Mouse (Mus musculus) embryonic fibroblast, embryonic 13.5 days (primary cell): ENCODE measurements around the gene Itpr1. TPM values are rescaled to one million over a fixed set of nuclear protein-coding genes. Genes with fewer than 3 reads are reported as not detected.

Experiments used
- H3K27ac ChIP-seq: 2 replicates; pipeline ENCODE4 v1.5.1; 2012; ENCODE audit warnings: low read length, control low read depth, inconsistent platforms; ENCODE audit not compliant: insufficient read depth
- H3K4me1 ChIP-seq: 2 replicates; pipeline ENCODE4 v1.6.1; 2011; ENCODE audit warnings: low read length; ENCODE audit not compliant: control insufficient read depth, insufficient read depth
- H3K4me3 ChIP-seq: 2 replicates; pipeline ENCODE4 v1.5.1; 2011; ENCODE audit warnings: mild to moderate bottlenecking, control low read depth, low read length; ENCODE audit not compliant: insufficient read depth
- CTCF ChIP-seq: IDR thresholded peaks from 2 replicates; pipeline ENCODE4 v1.5.1; 2011; ENCODE audit warnings: mild to moderate bottlenecking, control low read depth, low read length, moderate library complexity, borderline replicate concordance; ENCODE audit not compliant: insufficient read depth
- POLR2A ChIP-seq: IDR thresholded peaks from 2 replicates; pipeline ENCODE4 v1.6.1; 2011; ENCODE audit warnings: low read depth, mild to moderate bottlenecking, control low read depth, low read length, moderate library complexity
- polyA plus RNA-seq: library from polyadenylated mRNA; stranded (reverse); fragments of >200 nt; gene quantifications from 2 replicates; pipeline ENCODE4 v1.2.4, GENCODE M21; 2011; ENCODE audit warnings: low read depth; ENCODE audit not compliant: missing spikeins, insufficient read length

Gene Itpr1
- polyA plus RNA-seq, 1 experiment, result 38.0 TPM

DNA sequence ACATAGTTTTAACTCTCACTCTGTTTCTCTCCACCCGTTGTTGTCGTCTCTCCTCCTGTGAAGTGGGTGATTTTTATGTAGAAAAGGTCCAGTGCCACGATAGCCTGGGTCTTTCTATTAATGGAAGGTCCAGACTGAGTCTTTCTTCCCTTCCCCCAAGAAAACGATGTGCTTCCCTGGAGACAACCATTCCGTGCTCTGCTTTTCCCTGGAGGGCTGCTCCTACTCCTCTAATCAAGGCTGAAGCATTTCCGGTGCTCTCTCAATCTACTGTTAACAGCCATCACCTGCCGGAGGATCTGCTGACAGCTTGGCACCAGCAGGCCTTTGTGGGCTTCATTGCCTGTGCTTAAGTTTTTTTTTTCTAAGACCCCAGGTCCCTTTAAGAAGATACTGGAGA, 60.6 kb downstream of the Itpr1 start:
- Histone ChIP-seq H3K4me1 (no peaks in the 10 kb centered on the region), H3K27ac (no peak overlapping the region), H3K4me3 (no peak overlapping the region)
- TF ChIP-seq CTCF (no peak), POLR2A (no peak)

DNA sequence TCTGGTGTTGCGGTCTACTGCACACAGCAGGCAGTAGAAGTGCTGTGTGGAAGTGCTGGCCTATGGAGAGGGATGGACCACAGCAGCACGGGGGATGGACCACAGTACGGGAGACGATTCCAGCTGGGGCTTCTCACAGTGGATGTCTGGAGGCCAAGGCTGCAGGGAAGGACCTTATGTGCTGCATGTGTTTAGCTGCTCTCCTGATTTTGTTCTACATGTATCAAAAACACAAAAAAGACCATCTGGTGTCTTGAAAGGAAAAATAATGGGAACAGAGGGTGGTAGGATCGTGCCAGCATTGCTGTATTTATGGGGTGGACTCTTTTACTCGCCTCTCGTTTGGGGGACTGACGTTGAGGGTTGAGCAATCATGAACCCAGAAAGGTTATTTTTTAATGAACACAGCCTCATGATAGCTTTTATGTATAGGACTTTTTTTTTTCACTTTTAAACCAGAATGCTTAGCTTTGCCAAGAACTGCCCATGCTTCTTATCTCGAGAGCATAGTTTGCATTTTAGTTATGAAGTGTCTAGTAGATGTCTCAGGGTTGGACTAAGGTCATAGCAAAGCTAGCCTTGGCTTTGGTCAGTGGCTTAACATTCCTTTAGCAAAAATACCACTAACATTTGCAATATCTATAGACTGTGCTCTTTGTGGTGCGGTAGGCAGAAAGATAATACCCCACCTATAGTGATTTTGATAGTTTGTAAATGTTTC, 61.6 kb downstream of the Itpr1 start:
- Histone ChIP-seq H3K4me3 (no peak overlapping the region), H3K27ac (no peak overlapping the region)
- no peak for TF ChIP-seq CTCF
- no peak for TF ChIP-seq POLR2A

DNA sequence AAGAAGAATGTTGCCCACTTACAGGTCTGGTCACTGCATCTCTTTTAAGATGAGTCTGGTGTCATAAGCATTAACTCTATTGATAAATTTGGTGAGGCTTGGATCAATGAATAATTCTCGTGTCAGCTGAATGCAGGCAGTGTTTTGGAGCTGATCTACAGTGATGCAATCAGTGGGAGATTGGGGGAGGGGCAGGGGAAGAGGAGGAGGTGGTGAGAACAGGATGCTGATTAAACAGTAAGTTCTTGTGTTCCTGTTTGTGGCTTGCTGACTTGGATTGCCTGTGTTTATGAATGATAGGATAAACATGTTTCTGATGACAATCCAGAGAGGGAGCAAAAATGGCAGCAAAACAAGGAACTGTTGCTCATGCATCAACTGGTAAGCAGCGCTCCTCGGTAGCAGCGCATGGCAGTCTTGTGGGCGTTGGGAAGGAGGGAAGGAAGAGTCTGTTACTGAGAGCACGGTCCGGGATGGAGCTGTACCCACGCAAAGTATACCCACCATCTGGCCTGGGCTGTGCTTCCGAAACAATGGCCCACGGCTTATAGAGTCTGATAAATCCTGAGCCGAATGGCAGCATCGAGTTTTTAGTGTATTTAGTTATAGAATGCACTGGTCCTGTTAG, 64.1 kb downstream of the Itpr1 start:
- no peak for TF ChIP-seq POLR2A
- TF ChIP-seq CTCF, result no peak
- no peak overlapping the region for H3K4me3 ChIP-seq
- H3K4me1 ChIP-seq, result no peaks in the 10 kb centered on the region
- H3K27ac ChIP-seq, result no peak overlapping the region

More for the DNA sequence above, 61.6 kb downstream of the Itpr1 start:
- H3K4me1 ChIP-seq, result no peaks in the 10 kb centered on the region

DNA sequence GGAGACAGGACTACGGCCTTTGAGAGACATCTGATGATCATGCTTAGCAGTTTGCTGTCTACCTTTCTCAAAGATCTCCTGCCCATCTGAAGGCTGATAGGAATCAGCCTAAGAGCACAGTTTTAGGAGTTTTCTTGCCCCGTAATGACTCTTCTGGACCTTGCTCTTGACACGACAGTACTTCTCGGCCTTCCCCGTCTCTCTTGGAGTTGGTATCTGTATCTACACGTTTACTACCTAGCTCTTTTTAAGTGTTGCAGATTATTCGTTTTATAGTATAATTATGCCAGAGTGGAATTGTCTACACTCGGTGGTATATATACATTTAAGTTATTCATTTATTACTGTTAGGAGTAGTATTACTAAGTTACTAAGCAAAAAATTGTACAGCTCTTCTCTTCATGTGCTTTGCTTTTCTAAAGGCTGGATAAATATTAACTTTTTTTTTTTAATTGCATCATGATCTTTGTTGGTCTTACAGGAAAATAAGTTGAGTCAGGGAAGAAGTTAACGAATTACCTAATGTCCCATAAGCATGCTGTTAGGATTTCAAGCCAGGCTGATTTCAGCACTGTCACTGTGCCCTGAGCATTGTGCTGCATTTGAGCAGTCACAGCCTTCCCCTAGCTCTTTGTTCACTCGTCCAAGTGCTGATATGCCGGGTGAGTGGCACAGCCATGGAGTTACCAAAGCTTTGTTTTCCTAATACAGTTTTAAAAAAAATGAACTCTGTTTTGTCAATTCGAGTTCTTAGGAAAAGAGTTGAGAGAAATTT, 64.9 kb downstream of the Itpr1 start:
- Histone ChIP-seq H3K27ac (no peak overlapping the region), H3K4me1 (no peaks in the 10 kb centered on the region), H3K4me3 (no peak overlapping the region)
- TF ChIP-seq POLR2A (no peak), CTCF (no peak)

DNA sequence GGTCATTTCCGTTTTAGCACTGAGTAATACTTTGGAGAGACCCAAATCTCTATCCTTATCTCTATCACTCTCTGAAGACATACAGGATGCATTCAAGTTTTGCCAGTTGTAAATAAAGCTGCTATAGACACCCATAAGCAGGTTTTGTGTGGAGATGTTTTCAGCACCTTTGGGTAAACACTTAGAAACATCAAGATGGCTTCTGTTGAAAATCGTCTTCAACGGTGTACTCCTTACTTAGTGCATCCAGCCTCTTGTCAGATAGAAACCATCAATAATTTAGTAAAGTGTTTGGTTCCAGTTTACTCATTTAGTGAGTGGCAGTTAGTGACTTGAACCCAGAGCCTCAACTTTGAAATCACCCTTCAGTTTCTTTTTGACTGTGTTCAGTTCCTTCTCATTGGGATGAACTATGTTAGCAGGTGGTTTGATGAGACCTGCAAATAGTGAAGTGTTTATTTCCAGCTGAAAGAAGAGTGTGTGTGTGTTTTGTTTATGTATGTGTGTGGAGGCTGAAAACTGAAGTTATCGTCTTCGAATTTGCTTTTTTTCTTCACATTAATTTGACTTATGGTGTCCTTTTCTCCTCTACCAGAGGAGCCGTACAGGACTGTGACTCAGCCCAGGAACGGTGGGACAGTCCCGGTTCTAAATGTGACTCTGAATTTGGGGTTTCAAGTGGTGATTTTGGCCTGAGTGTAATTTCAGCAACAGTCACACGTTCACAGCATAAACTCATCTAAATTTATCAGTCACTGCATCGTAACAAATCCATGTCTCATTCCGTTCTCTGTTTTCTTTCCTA, 66.1 kb downstream of the Itpr1 start:
- no peaks in the 10 kb centered on the region for H3K4me1 ChIP-seq
- no peak overlapping the region for H3K4me3 ChIP-seq
- TF ChIP-seq CTCF (no peak), POLR2A (no peak)
- no peak overlapping the region for H3K27ac ChIP-seq

- no peaks in the 10 kb centered on the region for H3K4me1 ChIP-seq
- no peak for TF ChIP-seq CTCF
- TF ChIP-seq POLR2A, result no peak
- H3K27ac ChIP-seq, result no peak overlapping the region
- no peak overlapping the region for H3K4me3 ChIP-seq
Observed at GRCm38 (mm10) chr6:108282131-108282530, 69.2 kb downstream of the Itpr1 start.

DNA sequence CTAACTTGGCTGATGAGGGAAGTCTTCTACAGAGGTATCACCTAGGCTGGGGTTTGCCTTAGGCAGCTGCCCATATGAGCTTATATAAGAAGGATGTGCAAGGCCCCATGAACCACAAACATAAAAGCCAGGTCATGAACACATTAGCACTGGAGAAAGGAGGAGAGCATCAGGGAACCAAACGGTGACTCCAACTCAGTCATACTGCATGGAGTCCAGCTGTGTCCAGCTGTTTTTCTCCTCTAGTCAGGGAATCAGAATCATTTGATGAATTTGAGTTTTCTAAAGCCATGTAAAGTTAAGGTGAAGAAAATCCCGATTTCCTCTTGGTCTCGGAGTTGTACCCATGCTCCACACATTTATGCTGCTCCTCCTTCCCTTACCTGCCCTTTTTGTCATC, 69.7 kb downstream of the Itpr1 start:
- no peak overlapping the region for H3K4me3 ChIP-seq
- H3K4me1 ChIP-seq, result no peaks in the 10 kb centered on the region
- TF ChIP-seq CTCF (no peak), POLR2A (no peak)
- H3K27ac ChIP-seq, result no peak overlapping the region

- TF ChIP-seq POLR2A, result no peak
- no peak for TF ChIP-seq CTCF
- Histone ChIP-seq H3K4me1 (no peaks in the 10 kb centered on the region), H3K27ac (no peak overlapping the region), H3K4me3 (no peak overlapping the region)
Observed at GRCm38 (mm10) chr6:108284688-108285087, 71.8 kb downstream of the Itpr1 start.

DNA sequence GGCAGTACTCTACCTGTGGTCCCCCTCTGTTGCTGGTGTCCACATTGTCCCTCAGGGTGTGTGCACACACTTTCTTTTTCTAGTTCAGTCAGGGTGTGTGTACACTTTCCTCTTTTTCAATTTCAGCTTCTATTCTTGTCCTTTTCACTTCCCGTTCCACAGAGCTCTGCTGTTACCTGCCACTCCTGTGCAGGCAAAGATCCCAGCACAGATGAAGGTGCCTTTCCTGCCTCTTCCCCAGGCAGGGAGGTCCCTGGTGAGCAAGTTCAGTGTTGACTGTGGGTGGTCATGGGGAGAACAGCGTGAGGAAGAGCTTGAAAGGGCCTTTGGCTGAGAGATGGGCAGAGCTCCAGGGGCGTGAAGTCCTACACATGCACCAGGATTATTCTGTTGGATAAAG, 76.1 kb downstream of the Itpr1 start:
- TF ChIP-seq POLR2A (no peak), CTCF (no peak)
- Histone ChIP-seq H3K4me3 (no peak overlapping the region), H3K27ac (no peak overlapping the region), H3K4me1 (no peaks in the 10 kb centered on the region)

- Histone ChIP-seq H3K4me1 (no peaks in the 10 kb centered on the region), H3K4me3 (no peak overlapping the region), H3K27ac (no peak overlapping the region)
- TF ChIP-seq POLR2A, result no peak
- TF ChIP-seq CTCF, result no peak
Observed at GRCm38 (mm10) chr6:108290978-108291377, 78.1 kb downstream of the Itpr1 start.
